Mouse (Mus musculus) midbrain, embryonic 14.5 days (tissue): ENCODE measurements at regions not wholly inside any gene's neighbourhood (a gene's known extent, or its start where the extent isn't known, plus 50 kb on each side); places are given as distances from the start of the nearest gene placed in this dataset.
A peak's percentile ranks its signal among the peaks of the same experiment; 100 is the strongest.

Experiments
- ATAC-seq: fragments of 200-750 bp; cut with Nextera tagmentation; 2 replicates; pipeline ENCODE4 v1.8.0; 2017; ENCODE audit warnings: moderate number of reproducible peaks, moderate library complexity; ENCODE audit not compliant: low FRiP score, low TSS enrichment
- DNase-seq: peaks from one replicate; pipeline ENCODE4 v3.0.0-alpha.2; 2015
- H3K27ac ChIP-seq: fragments of 300-500 bp; sonication (generic); replicated peaks from 2 replicates; pipeline ENCODE4 v1.5.1; 2014; ENCODE audit warnings: mild to moderate bottlenecking, low read depth, low read length, moderate library complexity
- H3K27me3 ChIP-seq: fragments of 300-500 bp; sonication (generic); 2 replicates; pipeline ENCODE4 v1.6.1; 2014; ENCODE audit warnings: low read length, control low read depth, mixed read lengths; ENCODE audit not compliant: control insufficient read depth, insufficient read depth
- H3K36me3 ChIP-seq: fragments of 300-500 bp; sonication (generic); 2 replicates; pipeline ENCODE4 v1.6.1; 2014; ENCODE audit warnings: low read length, control low read depth; ENCODE audit not compliant: control insufficient read depth, insufficient read depth
- H3K4me1 ChIP-seq: fragments of 300-500 bp; sonication (generic); 2 replicates; pipeline ENCODE4 v1.6.1; 2014; ENCODE audit warnings: mild to moderate bottlenecking, antibody characterized with exemption, low read length, control low read depth; ENCODE audit not compliant: control insufficient read depth, insufficient read depth
- H3K4me2 ChIP-seq: fragments of 300-500 bp; sonication (generic); 2 replicates; pipeline ENCODE4 v1.6.1; 2014; ENCODE audit warnings: mild to moderate bottlenecking, low read length, moderate library complexity
- H3K4me3 ChIP-seq: fragments of 300-500 bp; sonication (generic); replicated peaks from 2 replicates; pipeline ENCODE4 v1.5.1; 2014; ENCODE audit warnings: low read depth, low read length
- H3K9ac ChIP-seq: fragments of 300-500 bp; sonication (generic); replicated peaks from 2 replicates; pipeline ENCODE4 v1.6.1; 2014; ENCODE audit warnings: mild to moderate bottlenecking, low read length, moderate library complexity
- H3K9me3 ChIP-seq: fragments of 300-500 bp; sonication (generic); 2 replicates; pipeline ENCODE4 v1.6.1; 2016; ENCODE audit warnings: low read length, control low read depth, mixed read lengths; ENCODE audit not compliant: control insufficient read depth
- WGBS: fragments of 180-500 bp; shearing (Covaris S2); extraction: QIAGEN DNeasy Blood & Tissue Kit; methylation state at CpG from one replicate; pipeline ENCODE4 v1.1.7; 2014; 5-methylcytosine and 5-hydroxymethylcytosine counted together

- Histone ChIP-seq H3K9ac (no peak overlapping the region), H3K4me3 (no peak overlapping the region), H3K9me3 (no peaks in the 10 kb centered on the region), H3K4me1 (no peaks in the 10 kb centered on the region), H3K4me2 (no peak overlapping the region), H3K27me3 (no peaks in the 10 kb centered on the region), H3K27ac (no peak overlapping the region), H3K36me3 (no peaks in the 10 kb centered on the region)
- ATAC-seq (no peak), DNase-seq (no peak)
Measured at GRCm38 (mm10) chr1:112123012-112123411, 258.3 kb upstream of the Dsel start.

GRCm38 (mm10) chr1:112103451-112103850, 238.7 kb upstream of the Dsel start:
- Histone ChIP-seq H3K27me3 (no peaks in the 10 kb centered on the region), H3K27ac (no peak overlapping the region), H3K4me2 (no peak overlapping the region), H3K4me1 (no peaks in the 10 kb centered on the region), H3K9ac (no peak overlapping the region), H3K9me3 (no peaks in the 10 kb centered on the region), H3K36me3 (no peaks in the 10 kb centered on the region), H3K4me3 (no peak overlapping the region)
- 97% methylated on average over 1 of the region's 1 CpGs for WGBS
- no peak for ATAC-seq
- no peak for DNase-seq

DNA sequence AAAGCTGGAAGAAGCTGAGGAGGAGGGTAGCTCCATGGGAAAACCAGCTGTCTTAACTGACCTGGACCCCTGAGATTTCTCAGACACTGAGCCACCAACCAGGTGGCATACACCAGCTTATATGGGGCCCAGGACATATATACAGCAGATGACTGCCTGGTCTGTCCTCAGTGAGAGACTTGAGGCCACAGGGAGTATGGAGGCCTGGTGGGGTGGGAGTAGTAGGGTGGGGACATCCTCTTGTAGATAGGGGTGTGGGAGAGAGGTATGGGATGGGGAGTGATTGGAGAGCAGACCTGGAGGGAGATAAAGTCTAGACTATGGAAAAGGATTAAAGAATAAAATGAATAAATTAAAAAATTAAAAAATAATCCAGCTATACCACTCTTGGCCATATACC, 195.2 kb upstream of the Dsel start:
- no peaks in the 10 kb centered on the region for H3K4me1 ChIP-seq
- no peak overlapping the region for H3K9ac ChIP-seq
- no peak overlapping the region for H3K27ac ChIP-seq
- DNase-seq (no peak), ATAC-seq (peak; percentile 58; the same call in 1 of the 2 replicates)
- H3K9me3 ChIP-seq = no peaks in the 10 kb centered on the region
- H3K27me3 ChIP-seq = no peaks in the 10 kb centered on the region
- no peak overlapping the region for H3K4me3 ChIP-seq
- H3K4me2 ChIP-seq = no peak overlapping the region
- H3K36me3 ChIP-seq = no peaks in the 10 kb centered on the region

DNA sequence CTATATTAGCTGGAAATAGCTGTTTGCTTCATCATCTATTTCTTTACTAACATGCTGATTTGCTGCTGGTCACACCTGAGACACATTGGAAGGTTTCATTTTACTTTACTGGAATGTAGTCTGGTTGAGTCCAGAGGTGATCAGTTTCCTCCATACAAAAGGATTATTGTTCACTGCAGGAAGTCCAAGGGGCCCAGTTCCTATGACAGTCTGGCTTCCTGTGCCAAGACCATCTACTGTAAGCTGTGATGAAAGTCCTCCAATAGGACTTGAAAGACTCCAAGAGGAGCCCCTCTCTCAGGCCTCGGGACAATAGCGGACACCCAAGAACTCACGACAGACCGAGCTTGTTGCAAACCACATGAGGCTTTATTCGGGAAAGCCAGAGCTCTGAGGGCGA, 189.2 kb upstream of the Dsel start:
- Histone ChIP-seq H3K4me3 (no peak overlapping the region), H3K9ac (no peak overlapping the region), H3K27me3 (no peaks in the 10 kb centered on the region), H3K9me3 (no peaks in the 10 kb centered on the region), H3K4me1 (no peaks in the 10 kb centered on the region), H3K27ac (no peak overlapping the region), H3K4me2 (no peak overlapping the region), H3K36me3 (no peaks in the 10 kb centered on the region)
- 91% methylated on average over 6 of the region's 6 CpGs for WGBS
- DNase-seq (no peak), ATAC-seq (no peak)

DNA sequence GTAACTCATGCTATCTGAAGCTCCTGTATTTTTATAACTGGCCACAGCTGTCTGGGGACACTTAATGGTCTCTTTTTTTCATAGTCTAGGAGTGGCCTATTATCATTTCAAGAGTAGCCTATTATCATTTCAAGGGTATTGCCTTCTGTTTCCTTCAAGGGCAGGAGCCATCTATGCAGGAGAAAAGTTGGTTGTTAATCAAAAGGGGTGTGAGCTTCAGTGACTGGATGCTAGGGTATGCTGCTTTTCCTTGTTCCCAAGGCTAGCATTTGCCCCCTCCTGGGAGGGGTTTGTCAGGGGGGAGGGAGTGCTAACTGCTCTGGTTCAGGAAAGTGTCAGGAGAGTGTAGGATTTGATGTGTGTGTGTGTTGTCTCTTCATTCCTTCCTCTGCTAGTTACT, 178.3 kb upstream of the Dsel start:
- Histone ChIP-seq H3K4me1 (no peaks in the 10 kb centered on the region), H3K36me3 (no peaks in the 10 kb centered on the region)

GRCm38 (mm10) chr1:112039878-112040277, 175.2 kb upstream of the Dsel start:
- no peak for ATAC-seq
- H3K4me1 ChIP-seq = no peaks in the 10 kb centered on the region

More for the DNA sequence above, 178.3 kb upstream of the Dsel start:
- H3K27me3 ChIP-seq = no peaks in the 10 kb centered on the region
- ATAC-seq (no peak), DNase-seq (no peak)
- H3K27ac ChIP-seq = no peak overlapping the region
- no peaks in the 10 kb centered on the region for H3K9me3 ChIP-seq
- H3K4me2 ChIP-seq = no peak overlapping the region
- H3K9ac ChIP-seq = no peak overlapping the region
- H3K4me3 ChIP-seq = no peak overlapping the region

DNA sequence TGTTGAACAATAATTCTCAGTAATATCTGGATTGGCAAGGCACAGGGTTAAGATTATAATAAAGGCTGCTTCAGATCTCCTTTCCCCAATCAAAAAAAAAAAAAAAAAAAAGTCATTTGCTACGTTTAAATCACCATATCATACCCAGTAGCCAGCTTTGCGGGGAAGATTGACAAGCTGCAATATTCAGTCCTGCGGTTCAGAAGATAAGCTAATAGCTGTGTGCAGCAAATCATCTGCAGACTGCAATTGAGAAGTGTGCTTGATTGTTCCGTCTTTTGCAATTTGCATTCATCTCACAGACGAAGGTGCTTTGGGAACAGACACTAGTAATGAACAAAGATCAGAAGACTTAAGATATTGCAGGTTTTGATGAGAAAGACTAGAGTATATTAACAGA, 163.8 kb upstream of the Dsel start:
- Histone ChIP-seq H3K4me2 (no peak overlapping the region), H3K36me3 (no peaks in the 10 kb centered on the region), H3K27me3 (no peaks in the 10 kb centered on the region), H3K9me3 (no peaks in the 10 kb centered on the region), H3K4me1 (no peaks in the 10 kb centered on the region), H3K9ac (no peak overlapping the region), H3K4me3 (no peak overlapping the region), H3K27ac (no peak overlapping the region)
- peak; percentile 79 for DNase-seq
- 34% methylated on average over 5 of the region's 5 CpGs for WGBS
- peak; percentile 76; the same call in 1 of the 2 replicates for ATAC-seq

More at GRCm38 (mm10) chr1:112039878-112040277, 175.2 kb upstream of the Dsel start:
- H3K27me3 ChIP-seq = no peaks in the 10 kb centered on the region
- no peak overlapping the region for H3K27ac ChIP-seq
- DNase-seq = no peak
- H3K36me3 ChIP-seq = no peaks in the 10 kb centered on the region
- no peak overlapping the region for H3K4me3 ChIP-seq
- H3K4me2 ChIP-seq = no peak overlapping the region
- H3K9ac ChIP-seq = no peak overlapping the region
- H3K9me3 ChIP-seq = peaks cover 4% of the 10 kb centered on the region; the same call in 1 of the 2 replicates
